Mouse (Mus musculus) midbrain, postnatal 0 days (tissue): Measurements from ENCODE around the gene Smg7. TPM values are rescaled to one million over a fixed set of nuclear protein-coding genes. Genes with fewer than 3 reads are reported as not detected.
"Not testable (repeated sequence)": the region's sequence is repeated elsewhere in the genome, so short reads cannot be mapped to it uniquely, and the experiment has no call there.

Experiments used
- ATAC-seq: fragments of 200-750 bp; cut with Nextera tagmentation; 2 replicates; pipeline ENCODE4 v1.8.0; 2017; ENCODE audit warnings: moderate number of reproducible peaks, mild to moderate bottlenecking, moderate TSS enrichment, moderate library complexity; ENCODE audit not compliant: low FRiP score
- DNase-seq: peaks from one replicate; pipeline ENCODE4 v3.0.0-alpha.2; 2015; ENCODE audit warnings: low spot score
- H3K27ac ChIP-seq: fragments of 300-500 bp; sonication (generic); 2 replicates; pipeline ENCODE4 v1.5.1; 2014; ENCODE audit warnings: low read depth, mild to moderate bottlenecking, low read length, mixed read lengths
- H3K27me3 ChIP-seq: fragments of 300-500 bp; sonication (generic); 2 replicates; pipeline ENCODE4 v1.6.1; 2014; ENCODE audit warnings: low read length, control low read depth, mixed read lengths; ENCODE audit not compliant: insufficient read depth
- H3K36me3 ChIP-seq: fragments of 300-500 bp; sonication (generic); 2 replicates; pipeline ENCODE4 v1.6.1; 2014; ENCODE audit warnings: low read length, control low read depth, mixed read lengths; ENCODE audit not compliant: insufficient read depth
- H3K4me1 ChIP-seq: fragments of 300-500 bp; sonication (generic); 2 replicates; pipeline ENCODE4 v1.6.1; 2014; ENCODE audit warnings: mild to moderate bottlenecking, control low read depth, antibody characterized with exemption, low read length, mixed read lengths; ENCODE audit not compliant: insufficient read depth
- H3K4me2 ChIP-seq: fragments of 300-500 bp; sonication (generic); 2 replicates; pipeline ENCODE4 v1.6.1; 2014; ENCODE audit warnings: low read depth, mild to moderate bottlenecking, low read length, mixed read lengths; ENCODE audit not compliant: poor library complexity, severe bottlenecking
- H3K4me3 ChIP-seq: fragments of 300-500 bp; sonication (generic); 2 replicates; pipeline ENCODE4 v1.5.1; 2014; ENCODE audit warnings: low read depth, mild to moderate bottlenecking, low read length, moderate library complexity
- H3K9ac ChIP-seq: fragments of 300-500 bp; sonication (generic); replicated peaks from 2 replicates; pipeline ENCODE4 v1.6.1; 2014; ENCODE audit warnings: mild to moderate bottlenecking, low read length, moderate library complexity, mixed read lengths; ENCODE audit not compliant: poor library complexity, severe bottlenecking
- H3K9me3 ChIP-seq: fragments of 300-500 bp; sonication (generic); 2 replicates; pipeline ENCODE4 v1.6.1; 2016; ENCODE audit warnings: low read length, control low read depth
- CTCF ChIP-seq: IDR thresholded peaks from 2 replicates; pipeline ENCODE4 v1.5.1; 2016; ENCODE audit warnings: antibody characterized with exemption, mild to moderate bottlenecking
- WGBS: fragments of 180-500 bp; shearing (Covaris S2); extraction: QIAGEN DNeasy Blood & Tissue Kit; methylation state at CpG from one replicate; pipeline ENCODE4 v1.1.7; 2014; 5-methylcytosine and 5-hydroxymethylcytosine counted together
- polyA plus RNA-seq: library from polyadenylated mRNA; unstranded; fragments of >200 nt; fragmentation: Nextera tagmentation; extraction: Ambion mirVana; gene quantifications from 2 replicates; pipeline ENCODE4 v1.2.1, GENCODE M21; 2015
- total RNA-seq: library from RNA; depleted of rRNA; stranded (reverse); fragments of >200 nt; gene quantifications from 2 replicates; pipeline ENCODE4 v1.2.3, GENCODE M21; 2014

Smg7 gene
- total and polyA plus RNA-seq, 2 experiments from 2014 or later, result 30.5 to 72.6 TPM

- peak; percentile 92 for ATAC-seq
Observed at GRCm38 (mm10) chr1:152902665-152903516, 445 bp upstream of the Smg7 start.

GRCm38 (mm10) chr1:152901419-152901764, 1.1 kb downstream of the Smg7 start:
- WGBS, result 0% methylated on average over 6 of the region's 6 CpGs
- Histone ChIP-seq H3K36me3 (no peaks in the 10 kb centered on the region), H3K27ac (peak overlapping the region; percentile 99), H3K4me2 (peak overlapping the region; percentile 57), H3K9me3 (no peaks in the 10 kb centered on the region), H3K9ac (peak overlapping the region; percentile 93), H3K27me3 (no peaks in the 10 kb centered on the region), H3K4me1 (0 out of 2 replicates have a peak, but pooled peaks cover 3% of the 10 kb centered on the region), H3K4me3 (peak overlapping the region; percentile 94)
- DNase-seq, result no peak
- TF ChIP-seq CTCF, result no peak
- ATAC-seq, result no peak

More at GRCm38 (mm10) chr1:152902665-152903516, 445 bp upstream of the Smg7 start:
- Histone ChIP-seq H3K9ac (peak overlapping the region; percentile 93), H3K36me3 (no peaks in the 10 kb centered on the region), H3K4me2 (peak overlapping the region; percentile 94), H3K4me3 (peak overlapping the region; percentile 94), H3K9me3 (no peaks in the 10 kb centered on the region), H3K27me3 (no peaks in the 10 kb centered on the region), H3K27ac (peak overlapping the region; percentile 99), H3K4me1 (0 out of 2 replicates have a peak, but pooled peaks cover 3% of the 10 kb centered on the region)
- no peak for TF ChIP-seq CTCF
- under 1% methylated on average over 42 of the region's 69 CpGs for WGBS
- peak; percentile 99 for DNase-seq

- 100% methylated on average over 3 of the region's 5 CpGs for WGBS
- not testable (repeated sequence) for H3K9me3 ChIP-seq, ATAC-seq, H3K4me3 ChIP-seq, H3K9ac ChIP-seq, H3K27ac ChIP-seq, H3K27me3 ChIP-seq, H3K36me3 ChIP-seq, H3K4me2 ChIP-seq, DNase-seq, H3K4me1 ChIP-seq
Observed at GRCm38 (mm10) chr1:152888086-152888485, 14.4 kb downstream of the Smg7 start.

- H3K36me3 ChIP-seq, result peaks cover 17% of the 10 kb centered on the region; the same call in 1 of the 2 replicates
- no peak for TF ChIP-seq CTCF
- H3K9me3 ChIP-seq, result no peaks in the 10 kb centered on the region
Observed at GRCm38 (mm10) chr1:152871031-152871430, 31.4 kb downstream of the Smg7 start.

GRCm38 (mm10) chr1:152869901-152870300, 32.5 kb downstream of the Smg7 start:
- Histone ChIP-seq H3K9me3 (no peaks in the 10 kb centered on the region), H3K27me3 (no peaks in the 10 kb centered on the region), H3K4me3 (no peak overlapping the region), H3K4me2 (no peak overlapping the region), H3K9ac (no peak overlapping the region), H3K4me1 (no peaks in the 10 kb centered on the region), H3K36me3 (peaks cover 18% of the 10 kb centered on the region; the same call in 1 of the 2 replicates), H3K27ac (no peak overlapping the region)
- 94% methylated on average over 6 of the region's 6 CpGs for WGBS
- DNase-seq, result no peak
- TF ChIP-seq CTCF, result no peak
- no peak for ATAC-seq

More at GRCm38 (mm10) chr1:152871031-152871430, 31.4 kb downstream of the Smg7 start:
- Histone ChIP-seq H3K27ac (no peak overlapping the region), H3K27me3 (no peaks in the 10 kb centered on the region), H3K4me1 (no peaks in the 10 kb centered on the region), H3K4me2 (no peak overlapping the region), H3K4me3 (no peak overlapping the region), H3K9ac (no peak overlapping the region)
- ATAC-seq (no peak), DNase-seq (no peak)
- WGBS, result 79% methylated on average over 3 of the region's 3 CpGs

- WGBS, result 90% methylated on average over 2 of the region's 2 CpGs
- ATAC-seq, result no peak
- Histone ChIP-seq H3K9ac (no peak overlapping the region), H3K9me3 (no peaks in the 10 kb centered on the region), H3K4me2 (no peak overlapping the region), H3K27ac (no peak overlapping the region), H3K36me3 (peaks cover 58% of the 10 kb centered on the region), H3K4me3 (no peak overlapping the region), H3K27me3 (no peaks in the 10 kb centered on the region), H3K4me1 (no peaks in the 10 kb centered on the region)
- TF ChIP-seq CTCF, result no peak
- DNase-seq, result no peak
Observed at GRCm38 (mm10) chr1:152846856-152847255, 55.6 kb downstream of the Smg7 start.
